Mouse (Mus musculus): Measurements from ENCODE around the gene Gse1. TPM values are rescaled to one million over a fixed set of nuclear protein-coding genes. Genes with fewer than 3 reads are reported as not detected.
A peak's percentile ranks its signal among the peaks of the same experiment; 100 is the strongest.

The Gse1 gene
- polyA plus RNA-seq, 1 experiment from 2014 or later = 23.9 TPM

- no peaks in the 10 kb centered on the region for H3K36me3 ChIP-seq (replicated peaks; ENCODE audit: control insufficient read depth, insufficient read depth)
- H3K9ac ChIP-seq = no peak overlapping the region
- H3K4me1 ChIP-seq (replicated peaks; ENCODE audit: control insufficient read depth, insufficient read depth, low read length) = peaks cover 36% of the 10 kb centered on the region
- H3K27me3 ChIP-seq (ENCODE audit: control insufficient read depth, insufficient read depth, low read length) = no peaks in the 10 kb centered on the region
- DNase-seq (ENCODE audit: low spot score) (no peak), ATAC-seq (ENCODE audit: low FRiP score) (no peak)
- no peak overlapping the region for H3K4me2 ChIP-seq (replicated peaks)
- H3K9me3 ChIP-seq (ENCODE audit: control insufficient read depth, low read length) = no peaks in the 10 kb centered on the region
- no peak overlapping the region for H3K27ac ChIP-seq
- no peak overlapping the region for H3K4me3 ChIP-seq (replicated peaks; ENCODE audit: low read length)
- WGBS = 82% methylated on average over 6 of the region's 6 CpGs
These were observed 38.8 kb upstream of the Gse1 start for GRCm38 (mm10) chr8:120189440-120189839.

GRCm38 (mm10) chr8:120190107-120190809 is 38.0 kb upstream of the Gse1 start:
- peak overlapping the region; percentile 74 for H3K27ac ChIP-seq
- 80% methylated on average over 17 of the region's 17 CpGs for WGBS

DNA sequence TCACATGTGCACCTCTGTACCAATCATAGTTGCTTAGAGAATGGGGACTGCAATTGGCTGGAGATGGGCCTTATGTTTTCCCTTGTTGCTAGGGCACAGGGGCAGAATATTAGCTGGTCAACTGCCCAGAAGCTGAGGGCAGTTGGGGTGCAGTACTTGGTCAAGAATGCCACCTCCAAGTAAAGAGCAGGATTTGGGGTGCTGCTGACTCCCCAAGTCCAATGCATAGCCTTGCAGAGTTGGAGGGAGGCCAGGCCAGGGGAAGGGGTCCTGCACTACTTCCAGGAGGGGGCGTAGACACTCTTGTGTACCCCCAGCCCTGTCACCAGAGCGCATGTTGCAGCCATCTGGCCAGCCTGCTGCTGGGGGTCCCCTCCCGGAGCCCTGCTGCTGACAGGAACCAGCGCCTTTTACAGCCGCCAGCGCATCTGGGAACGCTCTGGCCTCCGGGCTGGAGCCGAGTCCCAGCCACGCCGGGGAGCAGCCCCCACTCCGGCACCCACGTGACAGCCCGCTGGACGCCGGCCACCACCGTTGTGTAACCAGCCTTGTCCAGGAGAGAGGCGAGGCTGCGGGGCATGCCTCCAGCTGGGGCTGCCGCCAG is 37.3 kb upstream of the Gse1 start:
- WGBS = 24% methylated on average over 20 of the region's 20 CpGs
- ATAC-seq (ENCODE audit: low FRiP score) = peak; percentile 75; the same call in 1 of the 2 replicates
- H3K27ac ChIP-seq = peak overlapping the region; percentile 74
- peak overlapping the region; percentile 42; the same call in 1 of the 2 replicates for H3K9ac ChIP-seq
- DNase-seq (ENCODE audit: low spot score) = peak; percentile 55
- H3K4me1 ChIP-seq (replicated peaks; ENCODE audit: control insufficient read depth, insufficient read depth, low read length) = peaks cover 24% of the 10 kb centered on the region
- peak overlapping the region; percentile 40 for H3K4me2 ChIP-seq (replicated peaks)
- H3K4me3 ChIP-seq (replicated peaks; ENCODE audit: low read length) = no peak overlapping the region; the same call in 1 of the 2 replicates
- no peaks in the 10 kb centered on the region for H3K27me3 ChIP-seq (ENCODE audit: control insufficient read depth, insufficient read depth, low read length)
- no peaks in the 10 kb centered on the region for H3K36me3 ChIP-seq (replicated peaks; ENCODE audit: control insufficient read depth, insufficient read depth)
- H3K9me3 ChIP-seq (ENCODE audit: control insufficient read depth, low read length) = no peaks in the 10 kb centered on the region

More at GRCm38 (mm10) chr8:120190107-120190809, 38.0 kb upstream of the Gse1 start:
- Histone ChIP-seq H3K4me1 (replicated peaks; ENCODE audit: control insufficient read depth, insufficient read depth, low read length) (peaks cover 31% of the 10 kb centered on the region), H3K9ac (no peak overlapping the region), H3K27me3 (ENCODE audit: control insufficient read depth, insufficient read depth, low read length) (no peaks in the 10 kb centered on the region), H3K9me3 (ENCODE audit: control insufficient read depth, low read length) (no peaks in the 10 kb centered on the region), H3K36me3 (replicated peaks; ENCODE audit: control insufficient read depth, insufficient read depth) (no peaks in the 10 kb centered on the region), H3K4me3 (replicated peaks; ENCODE audit: low read length) (no peak overlapping the region), H3K4me2 (replicated peaks) (no peak overlapping the region)
- ATAC-seq (ENCODE audit: low FRiP score) = no peak
- DNase-seq (ENCODE audit: low spot score) = no peak

GRCm38 (mm10) chr8:120191633-120192032 is 36.6 kb upstream of the Gse1 start:
- WGBS = 52% methylated on average over 5 of the region's 5 CpGs
- H3K4me1 ChIP-seq (replicated peaks; ENCODE audit: control insufficient read depth, insufficient read depth, low read length) = peaks cover 17% of the 10 kb centered on the region
- peak; percentile 33; the same call in 1 of the 2 replicates for ATAC-seq (ENCODE audit: low FRiP score)

GRCm38 (mm10) chr8:120192118-120192517 is 36.1 kb upstream of the Gse1 start:
- 97% methylated on average over 5 of the region's 5 CpGs for WGBS
- H3K36me3 ChIP-seq (replicated peaks; ENCODE audit: control insufficient read depth, insufficient read depth) = no peaks in the 10 kb centered on the region
- H3K27ac ChIP-seq = no peak overlapping the region

More at GRCm38 (mm10) chr8:120191633-120192032, 36.6 kb upstream of the Gse1 start:
- H3K27me3 ChIP-seq (ENCODE audit: control insufficient read depth, insufficient read depth, low read length) = no peaks in the 10 kb centered on the region
- H3K9me3 ChIP-seq (ENCODE audit: control insufficient read depth, low read length) = no peaks in the 10 kb centered on the region
- H3K27ac ChIP-seq = peak overlapping the region; percentile 74
- no peak overlapping the region for H3K4me2 ChIP-seq (replicated peaks)
- H3K9ac ChIP-seq = no peak overlapping the region
- no peak overlapping the region for H3K4me3 ChIP-seq (replicated peaks; ENCODE audit: low read length)
- DNase-seq (ENCODE audit: low spot score) = no peak
- H3K36me3 ChIP-seq (replicated peaks; ENCODE audit: control insufficient read depth, insufficient read depth) = no peaks in the 10 kb centered on the region

GRCm38 (mm10) chr8:120201351-120201750 is 26.9 kb upstream of the Gse1 start:
- Histone ChIP-seq H3K4me1 (replicated peaks; ENCODE audit: control insufficient read depth, insufficient read depth, low read length) (no peaks in the 10 kb centered on the region), H3K9me3 (ENCODE audit: control insufficient read depth, low read length) (no peaks in the 10 kb centered on the region), H3K9ac (no peak overlapping the region), H3K4me2 (replicated peaks) (no peak overlapping the region), H3K4me3 (replicated peaks; ENCODE audit: low read length) (no peak overlapping the region), H3K36me3 (replicated peaks; ENCODE audit: control insufficient read depth, insufficient read depth) (no peaks in the 10 kb centered on the region), H3K27ac (no peak overlapping the region), H3K27me3 (ENCODE audit: control insufficient read depth, insufficient read depth, low read length) (no peaks in the 10 kb centered on the region)
- DNase-seq (ENCODE audit: low spot score) = no peak
- 87% methylated on average over 6 of the region's 6 CpGs for WGBS
- ATAC-seq (ENCODE audit: low FRiP score) = no peak

More at GRCm38 (mm10) chr8:120192118-120192517, 36.1 kb upstream of the Gse1 start:
- Histone ChIP-seq H3K4me1 (replicated peaks; ENCODE audit: control insufficient read depth, insufficient read depth, low read length) (peaks cover 15% of the 10 kb centered on the region), H3K4me2 (replicated peaks) (no peak overlapping the region), H3K27me3 (ENCODE audit: control insufficient read depth, insufficient read depth, low read length) (no peaks in the 10 kb centered on the region), H3K9me3 (ENCODE audit: control insufficient read depth, low read length) (no peaks in the 10 kb centered on the region), H3K4me3 (replicated peaks; ENCODE audit: low read length) (no peak overlapping the region), H3K9ac (no peak overlapping the region)
- ATAC-seq (ENCODE audit: low FRiP score) (no peak), DNase-seq (ENCODE audit: low spot score) (no peak)

DNA sequence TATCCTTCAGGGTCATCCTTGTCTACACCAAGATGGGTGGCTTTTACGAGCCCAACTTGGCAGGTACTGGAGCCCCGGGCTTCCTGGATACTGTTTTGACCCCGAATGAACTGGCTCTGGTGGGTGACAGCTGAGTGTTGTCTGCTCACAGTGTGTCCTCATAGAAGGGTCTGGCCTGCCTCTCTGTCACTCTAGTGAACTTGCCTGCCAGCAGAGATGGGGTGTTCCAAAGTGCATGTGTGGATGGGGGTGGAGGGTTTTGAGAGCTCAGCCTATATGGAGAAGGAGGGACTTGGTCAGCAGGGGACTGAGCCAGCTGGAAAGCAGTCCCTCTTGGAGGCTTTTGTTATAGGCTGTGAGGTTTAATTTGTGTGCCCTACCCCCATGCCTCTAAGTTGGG is 25.7 kb upstream of the Gse1 start:
- H3K27me3 ChIP-seq (ENCODE audit: control insufficient read depth, insufficient read depth, low read length) = no peaks in the 10 kb centered on the region
- no peaks in the 10 kb centered on the region for H3K9me3 ChIP-seq (ENCODE audit: control insufficient read depth, low read length)
- H3K4me2 ChIP-seq (replicated peaks) = no peak overlapping the region
- 58% methylated on average over 3 of the region's 3 CpGs for WGBS
- DNase-seq (ENCODE audit: low spot score) (no peak), ATAC-seq (ENCODE audit: low FRiP score) (no peak)
- no peak overlapping the region for H3K27ac ChIP-seq
- no peaks in the 10 kb centered on the region for H3K4me1 ChIP-seq (replicated peaks; ENCODE audit: control insufficient read depth, insufficient read depth, low read length)
- no peak overlapping the region for H3K9ac ChIP-seq
- H3K4me3 ChIP-seq (replicated peaks; ENCODE audit: low read length) = no peak overlapping the region
- no peaks in the 10 kb centered on the region for H3K36me3 ChIP-seq (replicated peaks; ENCODE audit: control insufficient read depth, insufficient read depth)

DNA sequence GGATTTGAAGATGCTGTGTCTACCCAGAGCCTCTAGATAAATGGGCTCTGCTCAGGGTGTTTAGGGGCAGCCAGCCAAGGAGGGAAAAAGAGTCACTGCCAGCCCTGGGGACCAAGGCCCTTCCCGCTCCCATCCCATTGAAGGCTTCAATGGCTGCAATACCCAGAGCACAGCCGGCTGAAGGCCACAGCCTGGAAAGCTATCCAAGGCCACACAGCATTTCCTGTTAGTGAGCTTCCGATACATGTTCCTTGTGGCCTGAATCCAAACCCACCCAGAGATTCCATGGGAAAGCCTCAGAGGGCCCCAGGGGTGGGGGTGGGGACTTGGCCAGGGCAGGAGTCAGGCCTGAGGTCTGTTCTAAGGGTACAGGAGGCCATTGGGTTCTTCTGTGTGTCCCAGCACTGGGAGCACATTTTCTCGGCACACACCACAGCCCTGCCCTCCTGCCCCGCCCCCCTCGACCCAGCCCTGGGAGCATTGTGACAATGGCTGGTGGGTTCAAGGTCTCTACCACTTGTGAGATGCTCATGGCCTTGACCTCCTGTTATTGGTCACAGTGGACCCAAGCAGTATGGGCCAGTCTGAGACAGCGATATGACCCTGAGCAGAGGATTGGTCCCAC is 23.4 kb upstream of the Gse1 start:
- no peaks in the 10 kb centered on the region for H3K9me3 ChIP-seq (ENCODE audit: control insufficient read depth, low read length)
- WGBS = 70% methylated on average over 7 of the region's 7 CpGs
- DNase-seq (ENCODE audit: low spot score) (no peak), ATAC-seq (ENCODE audit: low FRiP score) (no peak)
- H3K9ac ChIP-seq = no peak overlapping the region
- no peak overlapping the region for H3K27ac ChIP-seq
- no peaks in the 10 kb centered on the region for H3K27me3 ChIP-seq (ENCODE audit: control insufficient read depth, insufficient read depth, low read length)
- no peak overlapping the region for H3K4me3 ChIP-seq (replicated peaks; ENCODE audit: low read length)
- H3K4me2 ChIP-seq (replicated peaks) = no peak overlapping the region
- H3K36me3 ChIP-seq (replicated peaks; ENCODE audit: control insufficient read depth, insufficient read depth) = no peaks in the 10 kb centered on the region
- H3K4me1 ChIP-seq (replicated peaks; ENCODE audit: control insufficient read depth, insufficient read depth, low read length) = no peaks in the 10 kb centered on the region

- H3K4me1 ChIP-seq (replicated peaks; ENCODE audit: control insufficient read depth, insufficient read depth, low read length) = no peaks in the 10 kb centered on the region
- no peak for ATAC-seq (ENCODE audit: low FRiP score)
- H3K4me3 ChIP-seq (replicated peaks; ENCODE audit: low read length) = no peak overlapping the region
- H3K36me3 ChIP-seq (replicated peaks; ENCODE audit: control insufficient read depth, insufficient read depth) = no peaks in the 10 kb centered on the region
- H3K4me2 ChIP-seq (replicated peaks) = no peak overlapping the region
- H3K9me3 ChIP-seq (ENCODE audit: control insufficient read depth, low read length) = no peaks in the 10 kb centered on the region
- H3K27ac ChIP-seq = no peak overlapping the region
- WGBS = 88% methylated on average over 9 of the region's 9 CpGs
- H3K9ac ChIP-seq = no peak overlapping the region
- H3K27me3 ChIP-seq (ENCODE audit: control insufficient read depth, insufficient read depth, low read length) = no peaks in the 10 kb centered on the region
- DNase-seq (ENCODE audit: low spot score) = no peak
These were observed 22.3 kb upstream of the Gse1 start for GRCm38 (mm10) chr8:120205916-120206315.
